Mouse (Mus musculus): ENCODE data around the gene Dusp27. TPM values are rescaled to one million over a fixed set of nuclear protein-coding genes. Genes with fewer than 3 reads are reported as not detected.

Dusp27 gene
- polyA plus RNA-seq, 1 experiment from 2014 or later = 0.50 TPM

GRCm38 (mm10) chr1:166157712-166158111 lies 30.0 kb upstream of the Dusp27 start:
- Histone ChIP-seq H3K27ac (replicated peaks) (no peak overlapping the region), H3K27me3 (ENCODE audit: control insufficient read depth, insufficient read depth, low read length) (no peaks in the 10 kb centered on the region), H3K9me3 (ENCODE audit: control insufficient read depth, low read length) (no peaks in the 10 kb centered on the region), H3K4me3 (ENCODE audit: low read depth, low read length) (no peak overlapping the region), H3K36me3 (ENCODE audit: control insufficient read depth, insufficient read depth, low read length) (no peaks in the 10 kb centered on the region), H3K9ac (ENCODE audit: low read length) (no peak overlapping the region), H3K4me1 (replicated peaks; ENCODE audit: control insufficient read depth, insufficient read depth) (peaks cover 4% of the 10 kb centered on the region; the same call in 1 of the 2 replicates), H3K4me2 (replicated peaks; ENCODE audit: low read depth) (no peak overlapping the region)
- no peak for ATAC-seq (ENCODE audit: low FRiP score, low TSS enrichment)
- TF ChIP-seq CTCF (IDR thresholded peaks at IDR 0.05; ENCODE audit: low read depth) (no peak), EP300 (optimal IDR thresholded peaks at IDR 0.05) (no peak)
- WGBS = 64% methylated on average over 12 of the region's 12 CpGs
- no peak for DNase-seq (ENCODE audit: low spot score)

GRCm38 (mm10) chr1:166155113-166155494 lies 27.4 kb upstream of the Dusp27 start:
- Histone ChIP-seq H3K36me3 (ENCODE audit: control insufficient read depth, insufficient read depth, low read length) (no peaks in the 10 kb centered on the region), H3K9ac (ENCODE audit: low read length) (no peak overlapping the region), H3K9me3 (ENCODE audit: control insufficient read depth, low read length) (no peaks in the 10 kb centered on the region), H3K4me2 (replicated peaks; ENCODE audit: low read depth) (no peak overlapping the region), H3K4me3 (ENCODE audit: low read depth, low read length) (no peak overlapping the region), H3K4me1 (replicated peaks; ENCODE audit: control insufficient read depth, insufficient read depth) (peaks cover 4% of the 10 kb centered on the region; the same call in 1 of the 2 replicates), H3K27me3 (ENCODE audit: control insufficient read depth, insufficient read depth, low read length) (no peaks in the 10 kb centered on the region), H3K27ac (replicated peaks) (no peak overlapping the region)
- 25% methylated on average over 10 of the region's 10 CpGs for WGBS
- ATAC-seq (ENCODE audit: low FRiP score, low TSS enrichment) (peak; percentile 60), DNase-seq (ENCODE audit: low spot score) (peak; percentile 43)
- no peak for TF ChIP-seq EP300 (optimal IDR thresholded peaks at IDR 0.05)

DNA sequence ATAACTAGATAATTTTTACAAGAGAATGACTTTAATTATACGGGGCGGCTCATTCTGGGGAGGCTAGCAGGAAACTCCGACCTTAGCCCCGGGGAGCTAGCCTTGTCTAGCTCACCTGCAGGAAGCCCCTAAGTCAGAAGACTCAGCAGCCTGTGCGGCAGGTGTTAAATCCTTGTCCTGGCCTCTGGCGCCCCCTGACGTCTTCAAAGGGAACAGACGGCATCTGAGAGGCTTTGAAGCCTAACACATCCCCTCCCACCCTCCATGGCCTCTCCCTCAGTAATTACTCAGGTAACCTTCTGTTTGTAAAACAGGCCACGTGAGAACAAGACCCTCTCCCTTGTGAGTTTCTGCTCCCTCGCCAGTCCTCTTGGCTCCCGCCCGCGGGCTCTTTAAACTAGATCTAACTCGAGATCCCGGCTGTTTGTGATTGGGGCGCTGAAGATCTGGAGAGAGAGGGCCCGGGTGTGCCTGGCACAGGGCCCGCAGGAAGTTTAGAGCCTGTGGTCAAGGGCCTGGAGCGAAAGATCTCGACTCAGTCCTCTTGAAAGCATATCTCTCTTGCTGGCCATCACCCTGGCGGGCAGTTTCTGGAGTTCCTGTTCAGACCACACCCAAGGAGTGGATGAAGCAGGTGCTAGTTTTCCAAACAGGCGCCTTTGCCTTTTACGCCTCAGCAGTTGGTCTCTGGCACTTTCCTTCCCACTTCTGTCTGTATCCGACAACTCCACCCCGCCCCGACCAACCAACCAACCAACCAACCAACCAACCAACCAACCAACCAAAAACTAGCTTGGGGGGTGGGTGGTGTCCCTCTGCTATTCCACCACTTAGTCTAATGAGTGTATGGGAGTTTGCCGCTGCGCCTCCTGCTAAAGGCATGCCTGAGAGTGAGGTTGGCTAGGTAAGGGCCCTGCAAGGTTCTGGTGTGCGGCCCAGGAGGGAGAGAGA lies 26.7 kb upstream of the Dusp27 start:
- peak overlapping the region; percentile 44 for H3K4me2 ChIP-seq (replicated peaks; ENCODE audit: low read depth)
- no peaks in the 10 kb centered on the region for H3K36me3 ChIP-seq (ENCODE audit: control insufficient read depth, insufficient read depth, low read length)
- no peak overlapping the region for H3K27ac ChIP-seq (replicated peaks)
- H3K27me3 ChIP-seq (ENCODE audit: control insufficient read depth, insufficient read depth, low read length) = no peaks in the 10 kb centered on the region
- H3K9ac ChIP-seq (ENCODE audit: low read length) = peak overlapping the region; percentile 23; the same call in 1 of the 2 replicates
- 6% methylated on average over 29 of the region's 29 CpGs for WGBS
- ATAC-seq (ENCODE audit: low FRiP score, low TSS enrichment) (peak; percentile 61), DNase-seq (ENCODE audit: low spot score) (peak; percentile 84)
- H3K4me1 ChIP-seq (replicated peaks; ENCODE audit: control insufficient read depth, insufficient read depth) = peaks cover 4% of the 10 kb centered on the region; the same call in 1 of the 2 replicates
- H3K9me3 ChIP-seq (ENCODE audit: control insufficient read depth, low read length) = no peaks in the 10 kb centered on the region
- no peak overlapping the region for H3K4me3 ChIP-seq (ENCODE audit: low read depth, low read length)
- peak; percentile 94 for TF ChIP-seq CTCF (IDR thresholded peaks at IDR 0.05; ENCODE audit: low read depth)
- TF ChIP-seq EP300 (optimal IDR thresholded peaks at IDR 0.05) = no peak

DNA sequence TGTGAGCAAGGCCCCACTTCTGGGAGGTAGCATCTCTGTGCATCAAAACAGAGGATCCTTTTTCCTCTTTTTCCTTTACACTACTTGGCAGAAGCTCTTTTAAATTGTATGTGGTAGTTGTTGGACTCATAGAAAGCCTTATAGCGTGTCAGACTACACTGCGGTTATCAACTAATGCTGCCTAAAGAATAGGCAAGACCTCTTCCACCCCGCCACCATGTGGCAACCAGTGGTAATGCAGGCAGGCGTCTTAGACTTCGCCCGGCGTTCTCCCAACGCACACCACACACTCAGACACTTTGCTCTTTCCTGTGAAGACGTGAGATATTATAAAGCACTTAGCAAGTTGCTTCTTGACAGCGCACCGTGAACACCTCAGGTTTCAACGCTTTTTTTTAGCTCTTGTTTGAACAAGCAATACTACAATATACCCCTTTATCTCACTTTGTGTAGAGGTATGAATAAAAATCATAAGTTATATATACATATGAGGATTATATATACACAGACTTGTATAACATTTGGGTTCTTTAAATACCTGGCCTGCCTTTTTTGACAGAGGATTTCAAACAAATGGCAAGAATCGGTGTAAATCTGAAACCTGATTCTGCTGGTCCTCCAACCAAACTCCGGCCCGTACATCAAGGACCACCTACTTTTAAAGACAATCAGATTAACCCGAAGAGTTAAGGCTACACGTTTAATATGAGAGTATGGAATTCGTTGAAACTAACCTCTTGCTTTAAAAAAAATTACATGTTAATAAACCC lies 25.8 kb upstream of the Dusp27 start:
- peak overlapping the region; percentile 44; the same call in 1 of the 2 replicates for H3K4me2 ChIP-seq (replicated peaks; ENCODE audit: low read depth)
- 5% methylated on average over 18 of the region's 18 CpGs for WGBS
- no peaks in the 10 kb centered on the region for H3K36me3 ChIP-seq (ENCODE audit: control insufficient read depth, insufficient read depth, low read length)
- DNase-seq (ENCODE audit: low spot score) (peak; percentile 90), ATAC-seq (ENCODE audit: low FRiP score, low TSS enrichment) (peak; percentile 51)
- no peak for TF ChIP-seq EP300 (optimal IDR thresholded peaks at IDR 0.05)
- peak; percentile 98 for TF ChIP-seq CTCF (IDR thresholded peaks at IDR 0.05; ENCODE audit: low read depth)
- no peak overlapping the region for H3K4me3 ChIP-seq (ENCODE audit: low read depth, low read length)
- no peaks in the 10 kb centered on the region for H3K9me3 ChIP-seq (ENCODE audit: control insufficient read depth, low read length)
- no peaks in the 10 kb centered on the region for H3K27me3 ChIP-seq (ENCODE audit: control insufficient read depth, insufficient read depth, low read length)
- H3K4me1 ChIP-seq (replicated peaks; ENCODE audit: control insufficient read depth, insufficient read depth) = peaks cover 4% of the 10 kb centered on the region; the same call in 1 of the 2 replicates
- no peak overlapping the region for H3K27ac ChIP-seq (replicated peaks)
- H3K9ac ChIP-seq (ENCODE audit: low read length) = no peak overlapping the region

- Histone ChIP-seq H3K36me3 (ENCODE audit: control insufficient read depth, insufficient read depth, low read length) (no peaks in the 10 kb centered on the region), H3K4me2 (replicated peaks; ENCODE audit: low read depth) (no peak overlapping the region), H3K27ac (replicated peaks) (no peak overlapping the region), H3K4me3 (ENCODE audit: low read depth, low read length) (no peak overlapping the region), H3K9me3 (ENCODE audit: control insufficient read depth, low read length) (no peaks in the 10 kb centered on the region), H3K9ac (ENCODE audit: low read length) (no peak overlapping the region), H3K4me1 (replicated peaks; ENCODE audit: control insufficient read depth, insufficient read depth) (peaks cover 4% of the 10 kb centered on the region; the same call in 1 of the 2 replicates), H3K27me3 (ENCODE audit: control insufficient read depth, insufficient read depth, low read length) (no peaks in the 10 kb centered on the region)
- DNase-seq (ENCODE audit: low spot score) (no peak), ATAC-seq (ENCODE audit: low FRiP score, low TSS enrichment) (no peak)
- TF ChIP-seq CTCF (IDR thresholded peaks at IDR 0.05; ENCODE audit: low read depth) (no peak), EP300 (optimal IDR thresholded peaks at IDR 0.05) (no peak)
- 89% methylated on average over 10 of the region's 10 CpGs for WGBS
These were observed 24.3 kb upstream of the Dusp27 start for GRCm38 (mm10) chr1:166152034-166152433.

All from stomach, postnatal 0 days (tissue).